Mouse (Mus musculus) neural tube, postnatal 0 days (tissue): ENCODE results near the gene Caprin1. TPM values are rescaled to one million over a fixed set of nuclear protein-coding genes. Genes with fewer than 3 reads are reported as not detected.

Experiments used
- microRNA-seq: library from miRNA; unstranded; fragments of <30 nt; microRNA quantifications from one replicate; pipeline ENCODE4, GENCODE M21; 2016
- polyA plus RNA-seq: library from polyadenylated mRNA; unstranded; fragments of >200 nt; fragmentation: Nextera tagmentation; extraction: Ambion mirVana; gene quantifications from 2 replicates; pipeline ENCODE4 v1.2.1, GENCODE M21; 2015

The Caprin1 gene
- 167 and 169 TPM in 2 replicates for polyA plus RNA-seq

GRCm38 (mm10) chr2:103797491-103798009 lies at the start of gene Caprin1:
TSS of gene Caprin1 (minus strand) at chr2:103797649.

GRCm38 (mm10) chr2:103760906-103761716 lies 36.3 kb downstream of the Caprin1 start, which contains the start of gene Nat10:
TSS of gene Nat10 (minus strand) at chr2:103761270.

Small RNAs within 50 kb of the gene (microRNA-seq; reads per million reads assigned to microRNA genes)
- gene Gm22757 = not detected
- not detected for gene Gm22761

Other genes starting within 250 kb of the Caprin1 start
- 9.3 and 10.5 TPM in 2 replicates for gene Abtb2, start 231.3 kb downstream of the Caprin1 start, polyA plus RNA-seq
- 11.1 and 12.7 TPM in 2 replicates for gene Nat10, start 36.4 kb downstream of the Caprin1 start, polyA plus RNA-seq
- 50.3 and 56.7 TPM in 2 replicates for gene Lmo2, start 160.3 kb upstream of the Caprin1 start, polyA plus RNA-seq
- 63.0 and 64.1 TPM in 2 replicates for gene Fbxo3, start 230.1 kb upstream of the Caprin1 start, polyA plus RNA-seq
- 2.5 and 3.6 TPM in 2 replicates for gene 4931422A03Rik, start 230.7 kb upstream of the Caprin1 start, polyA plus RNA-seq